Mouse (Mus musculus) bone marrow macrophage, adult 2 months (primary cell): Measurements from ENCODE around the gene Olfr211. TPM values are rescaled to one million over a fixed set of nuclear protein-coding genes. Genes with fewer than 3 reads are reported as not detected.
A peak's percentile ranks its signal among the peaks of the same experiment; 100 is the strongest.

Experiments used
- H3K27ac ChIP-seq: 2 replicates; pipeline ENCODE4 v1.5.1; 2012; ENCODE audit warnings: low read depth, low read length; ENCODE audit not compliant: insufficient read depth
- H3K4me1 ChIP-seq: 2 replicates; pipeline ENCODE4 v1.6.1; 2012; ENCODE audit warnings: low read length; ENCODE audit not compliant: control insufficient read depth, insufficient read depth
- H3K4me3 ChIP-seq: 2 replicates; pipeline ENCODE4 v1.5.1; 2012; ENCODE audit warnings: mild to moderate bottlenecking, low read length, moderate library complexity; ENCODE audit not compliant: insufficient read depth
- CTCF ChIP-seq: IDR thresholded peaks from 2 replicates; pipeline ENCODE4 v1.5.1; 2012; ENCODE audit warnings: low read depth, mild to moderate bottlenecking, low read length, moderate library complexity
- POLR2A ChIP-seq: IDR thresholded peaks from 2 replicates; pipeline ENCODE4 v1.6.1; 2012; ENCODE audit warnings: mild to moderate bottlenecking, low read depth, low read length, borderline replicate concordance
- polyA plus RNA-seq: library from polyadenylated mRNA; stranded (reverse); fragments of >200 nt; gene quantifications from 2 replicates; pipeline ENCODE4 v1.2.4, GENCODE M21; 2012; ENCODE audit not compliant: missing spikeins, insufficient read depth, insufficient read length

Gene Olfr211
- not detected in 2 replicates for polyA plus RNA-seq

DNA sequence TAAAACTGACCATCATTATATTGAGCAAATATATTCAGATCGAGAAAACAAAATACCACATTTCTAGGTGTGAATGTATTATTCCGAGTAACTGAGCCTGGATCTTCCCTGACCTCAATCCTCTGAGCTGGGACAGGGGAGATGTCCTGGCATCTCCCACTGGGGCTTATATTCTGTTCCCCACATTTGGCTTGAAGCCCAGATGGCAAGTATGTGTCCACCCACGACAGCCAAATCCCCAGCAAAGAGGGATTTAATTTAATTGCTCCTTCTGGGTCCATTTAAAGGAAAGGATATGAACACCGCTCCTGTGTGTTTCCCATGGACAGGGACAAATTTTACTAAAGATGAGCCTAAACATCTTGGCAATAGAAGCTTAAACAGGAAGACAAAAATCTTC, at the start of gene Olfr211:
Olfr211 (plus strand) TSS at position 301 of the 400 bp plus-strand sequence.
- Histone ChIP-seq H3K4me3 (no peak within 1 kb of the TSS), H3K27ac (no peak within 1 kb of the TSS), H3K4me1 (peaks cover 27% of the 10 kb centered on the region)
- no peak for TF ChIP-seq POLR2A
- no peak for TF ChIP-seq CTCF

DNA sequence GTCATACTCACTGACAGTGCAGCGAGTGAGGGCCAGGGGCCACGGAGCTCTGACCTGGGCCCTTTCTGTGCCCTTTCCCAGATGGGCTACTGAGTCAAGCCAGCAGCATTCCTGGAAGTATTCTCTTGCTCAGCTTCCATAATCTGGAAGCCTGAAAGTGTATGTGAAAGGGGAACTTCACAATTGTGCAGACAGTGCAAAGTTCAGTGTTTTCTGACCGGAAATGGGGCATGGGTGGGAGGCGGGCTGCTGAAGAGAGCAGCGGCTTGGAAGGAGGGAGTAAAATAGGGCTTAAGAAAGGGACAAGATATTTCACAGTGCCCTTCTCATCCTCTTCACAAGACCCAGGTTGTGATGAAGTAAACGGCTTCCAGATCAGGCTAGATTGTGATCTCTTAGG, 49.4 kb upstream of the Olfr211 start:
- Histone ChIP-seq H3K4me3 (no peak overlapping the region), H3K4me1 (peaks cover 18% of the 10 kb centered on the region), H3K27ac (peak overlapping the region; percentile 11; the same call in 1 of the 2 replicates)
- no peak for TF ChIP-seq CTCF
- TF ChIP-seq POLR2A, result no peak

DNA sequence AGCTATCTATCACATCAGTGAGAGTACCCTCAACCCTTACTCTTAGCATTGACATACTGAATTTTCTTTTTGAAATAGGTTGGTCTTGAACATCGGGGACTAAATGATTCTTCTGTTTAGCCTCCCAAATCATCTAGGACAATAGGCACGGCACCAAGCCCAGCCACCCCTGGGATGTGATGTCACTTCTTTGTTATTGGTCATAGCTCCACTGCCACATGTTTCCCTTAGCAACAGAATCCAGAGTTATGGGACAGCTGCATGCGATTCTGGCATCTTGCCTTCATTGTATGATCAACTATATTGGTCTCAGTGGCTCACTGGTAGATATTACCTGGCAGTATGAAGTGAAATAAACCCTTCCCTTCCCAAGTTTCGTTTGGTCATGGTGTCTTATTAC, 48.4 kb upstream of the Olfr211 start:
- TF ChIP-seq CTCF (no peak), POLR2A (no peak)
- H3K4me1 ChIP-seq, result peaks cover 18% of the 10 kb centered on the region

DNA sequence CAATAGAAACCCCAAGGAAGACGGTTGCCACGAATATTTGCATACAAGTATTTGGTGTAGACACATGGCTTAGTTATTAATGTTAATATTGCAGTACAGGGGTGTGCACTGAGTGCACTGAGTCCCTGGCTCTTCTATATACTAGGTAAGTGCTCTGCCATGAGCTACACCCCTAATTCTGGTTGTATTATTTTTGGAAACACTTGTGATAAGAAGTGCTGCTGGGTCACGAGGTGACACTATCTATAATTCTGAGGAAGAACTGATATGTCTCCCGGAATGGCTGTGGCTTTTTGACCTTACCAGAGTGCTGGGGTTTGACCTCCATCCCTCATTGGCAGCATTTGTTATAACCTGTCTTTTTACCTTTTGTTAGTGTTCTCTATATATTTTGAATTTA, 48.0 kb upstream of the Olfr211 start:
- Histone ChIP-seq H3K27ac (no peak overlapping the region), H3K4me3 (no peak overlapping the region), H3K4me1 (peaks cover 18% of the 10 kb centered on the region)
- TF ChIP-seq CTCF (no peak), POLR2A (no peak)

More for the DNA sequence above, 48.4 kb upstream of the Olfr211 start:
- no peak overlapping the region for H3K4me3 ChIP-seq
- no peak overlapping the region for H3K27ac ChIP-seq

DNA sequence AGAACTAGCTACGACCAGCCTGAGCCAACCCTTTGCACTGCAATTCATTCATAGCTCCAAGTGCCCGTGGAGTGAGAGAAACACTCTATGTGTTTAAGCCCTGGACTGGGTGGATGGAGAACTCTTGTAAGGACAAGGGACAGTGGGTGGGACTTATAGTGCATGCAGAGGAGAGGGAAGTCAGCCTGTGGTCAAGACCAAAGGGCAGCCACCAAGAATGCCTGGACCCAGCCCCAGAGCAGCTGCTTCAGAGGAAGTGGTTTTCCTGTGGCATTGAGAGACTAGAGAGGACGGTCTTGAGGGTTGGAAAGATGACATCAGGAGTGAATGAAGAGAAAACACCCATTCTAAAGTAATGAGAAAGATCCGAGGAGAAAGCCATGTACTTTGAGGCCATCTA, 33.1 kb upstream of the Olfr211 start:
- H3K4me1 ChIP-seq, result peaks cover 48% of the 10 kb centered on the region
- peak overlapping the region; percentile 67 for H3K27ac ChIP-seq
- TF ChIP-seq CTCF (no peak), POLR2A (no peak)
- H3K4me3 ChIP-seq, result no peak overlapping the region

DNA sequence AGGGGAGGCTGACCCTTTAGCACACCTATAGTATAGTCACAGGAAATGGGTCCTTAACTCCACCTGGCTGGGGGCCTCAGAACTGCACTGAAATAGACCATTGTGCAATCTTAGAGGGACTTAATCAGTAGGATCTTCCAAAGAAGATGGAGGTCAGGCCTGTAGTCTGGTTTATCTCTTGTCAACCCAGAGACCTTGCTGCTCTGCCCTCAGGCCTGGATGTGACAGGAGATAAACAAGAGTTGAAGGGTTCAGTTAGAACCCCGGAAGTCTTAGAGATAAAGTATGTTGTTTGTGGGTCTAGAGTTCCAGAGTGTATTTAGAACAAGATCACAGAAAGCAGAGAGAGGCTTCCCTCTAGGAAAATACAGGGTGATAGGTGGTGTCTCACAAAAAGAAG, 32.4 kb upstream of the Olfr211 start:
- no peak overlapping the region for H3K4me3 ChIP-seq
- H3K27ac ChIP-seq, result peak overlapping the region; percentile 67
- peaks cover 48% of the 10 kb centered on the region for H3K4me1 ChIP-seq
- TF ChIP-seq POLR2A (no peak), CTCF (no peak)

DNA sequence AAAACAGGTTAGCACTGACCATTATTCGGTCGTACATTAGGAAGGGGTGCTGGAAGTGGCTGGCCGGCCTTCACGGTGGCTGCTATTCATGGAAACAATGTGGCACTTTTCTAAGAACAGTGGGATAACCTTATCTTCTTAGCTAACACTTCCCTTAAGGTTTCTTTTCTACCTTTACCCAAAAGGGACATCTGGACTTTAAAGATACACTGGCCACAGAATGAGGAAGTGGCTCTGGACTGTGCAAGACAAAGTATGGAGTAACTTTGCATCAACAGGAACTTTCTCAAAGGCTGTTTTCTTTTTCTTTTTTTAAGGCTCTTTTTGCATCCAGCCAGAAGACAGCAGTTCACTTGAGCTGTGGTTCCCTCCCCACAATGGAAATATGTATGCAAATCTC, 30.2 kb upstream of the Olfr211 start:
- TF ChIP-seq CTCF, result no peak
- TF ChIP-seq POLR2A, result no peak
- H3K4me1 ChIP-seq, result peaks cover 54% of the 10 kb centered on the region
- H3K4me3 ChIP-seq, result no peak overlapping the region
- H3K27ac ChIP-seq, result peak overlapping the region; percentile 52

DNA sequence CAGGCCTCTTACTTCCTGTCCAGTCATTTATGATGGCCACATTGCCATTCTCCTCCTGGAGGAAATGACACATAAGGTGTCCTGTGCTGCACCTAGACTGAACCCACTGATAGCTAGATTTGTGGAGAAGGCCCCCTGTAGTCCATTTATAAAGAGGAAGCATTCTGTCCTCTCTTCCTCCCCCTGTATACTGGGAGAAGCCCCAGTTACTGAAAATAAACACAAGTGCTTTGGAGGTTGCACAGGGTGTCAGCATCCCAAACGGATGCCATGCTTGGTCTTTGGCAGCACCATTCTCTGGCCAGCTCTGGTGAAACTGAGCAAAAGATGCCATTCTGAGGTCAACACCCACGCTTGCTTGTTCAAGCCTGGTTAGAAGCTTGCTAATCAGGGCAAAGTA, 29.7 kb upstream of the Olfr211 start:
- H3K4me1 ChIP-seq, result peaks cover 54% of the 10 kb centered on the region
- no peak overlapping the region for H3K4me3 ChIP-seq
- peak overlapping the region; percentile 52 for H3K27ac ChIP-seq
- no peak for TF ChIP-seq POLR2A
- TF ChIP-seq CTCF, result no peak

DNA sequence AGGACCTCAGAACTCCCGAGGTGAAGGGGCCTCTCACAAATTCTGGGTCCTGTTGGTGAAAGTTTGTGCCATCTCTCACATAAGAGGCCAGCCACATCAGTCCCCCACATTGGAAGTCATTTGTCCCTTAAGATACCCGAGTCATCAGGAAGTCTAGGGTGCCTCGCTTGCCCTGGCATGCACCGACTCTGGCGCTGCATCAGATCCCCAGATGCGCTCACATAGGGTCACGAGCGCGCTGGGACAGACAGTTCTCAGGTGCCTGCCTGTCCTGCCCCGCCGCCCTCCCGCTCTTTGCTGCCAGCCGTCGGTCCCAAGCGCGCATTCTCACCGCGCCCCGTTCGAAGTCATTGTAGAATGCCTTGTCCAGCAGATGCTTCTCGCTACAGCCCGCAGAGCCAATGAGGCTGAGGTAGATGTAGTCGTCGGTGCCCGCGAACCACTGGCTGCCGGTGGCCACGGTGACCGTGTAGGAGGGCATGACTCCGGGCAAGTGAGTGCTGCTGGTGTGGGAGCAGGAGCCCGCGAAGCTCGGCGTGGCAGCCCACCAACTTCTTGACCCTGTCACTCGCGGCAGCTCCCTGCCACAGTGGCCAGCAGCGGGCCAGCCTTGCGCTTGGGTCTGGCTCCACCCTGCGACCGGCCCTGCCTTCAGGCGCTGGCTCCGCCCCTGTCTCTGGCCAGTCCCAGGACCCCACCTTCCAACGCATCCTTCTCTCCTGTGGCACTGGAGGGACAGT, 28.2 kb upstream of the Olfr211 start, which contains the start of gene Alox5:
Alox5 (minus strand) TSS at position 635 of the 740 bp plus-strand sequence.
- peaks cover 45% of the 10 kb centered on the region for H3K4me1 ChIP-seq
- H3K27ac ChIP-seq, result no peak within 1 kb of the TSS
- TF ChIP-seq CTCF (no peak), POLR2A (no peak)
- peak within 1 kb of the TSS; percentile 60 for H3K4me3 ChIP-seq

DNA sequence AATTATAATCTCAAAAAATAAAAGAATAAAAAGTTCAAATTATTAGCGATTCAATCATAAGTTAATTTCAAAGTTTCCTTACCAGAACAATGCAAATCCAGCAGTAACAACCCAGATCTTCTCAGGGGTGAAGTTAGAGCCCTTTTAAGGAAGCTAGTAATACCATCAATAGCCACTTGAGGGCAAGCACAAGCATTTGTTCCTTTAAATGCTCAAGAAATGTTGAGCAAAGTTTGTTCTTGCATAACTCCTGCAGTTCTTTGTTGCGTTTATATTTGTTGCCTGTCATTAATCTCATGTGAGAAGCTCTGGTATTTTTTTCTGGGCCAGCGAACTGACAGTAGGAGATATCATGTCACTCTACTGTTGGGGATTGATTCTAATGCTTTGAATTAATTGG, 20.8 kb upstream of the Olfr211 start:
- Histone ChIP-seq H3K27ac (no peak overlapping the region), H3K4me1 (peaks cover 7% of the 10 kb centered on the region), H3K4me3 (no peak overlapping the region)
- TF ChIP-seq POLR2A, result no peak
- no peak for TF ChIP-seq CTCF

DNA sequence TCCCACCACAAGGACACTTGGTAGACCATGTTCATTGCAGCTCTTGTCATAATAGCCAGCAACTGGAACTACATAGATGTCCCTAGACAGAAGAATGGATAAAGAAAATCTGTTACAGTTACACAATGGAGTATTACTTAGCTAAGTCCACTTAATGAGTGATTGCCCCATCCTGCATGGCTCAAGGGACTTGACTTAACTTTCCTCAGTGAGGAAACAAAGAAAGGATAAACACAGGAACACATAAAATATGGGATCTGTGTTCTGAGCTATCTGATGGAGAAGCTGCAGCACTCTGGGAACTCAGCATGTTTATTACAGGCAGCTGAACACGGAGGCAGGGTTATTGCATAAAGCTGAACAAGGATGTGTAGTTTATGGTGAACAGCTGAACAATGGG, 3.8 kb upstream of the Olfr211 start:
- no peak overlapping the region for H3K4me3 ChIP-seq
- no peak overlapping the region for H3K27ac ChIP-seq
- TF ChIP-seq POLR2A, result no peak
- no peak for TF ChIP-seq CTCF
- H3K4me1 ChIP-seq, result peaks cover 24% of the 10 kb centered on the region
